Mouse (Mus musculus): ENCODE data around the gene Ypel2.
"Not testable (repeated sequence)": the region's sequence is repeated elsewhere in the genome, so short reads cannot be mapped to it uniquely, and the experiment has no call there.

Gene Ypel2

DNA sequence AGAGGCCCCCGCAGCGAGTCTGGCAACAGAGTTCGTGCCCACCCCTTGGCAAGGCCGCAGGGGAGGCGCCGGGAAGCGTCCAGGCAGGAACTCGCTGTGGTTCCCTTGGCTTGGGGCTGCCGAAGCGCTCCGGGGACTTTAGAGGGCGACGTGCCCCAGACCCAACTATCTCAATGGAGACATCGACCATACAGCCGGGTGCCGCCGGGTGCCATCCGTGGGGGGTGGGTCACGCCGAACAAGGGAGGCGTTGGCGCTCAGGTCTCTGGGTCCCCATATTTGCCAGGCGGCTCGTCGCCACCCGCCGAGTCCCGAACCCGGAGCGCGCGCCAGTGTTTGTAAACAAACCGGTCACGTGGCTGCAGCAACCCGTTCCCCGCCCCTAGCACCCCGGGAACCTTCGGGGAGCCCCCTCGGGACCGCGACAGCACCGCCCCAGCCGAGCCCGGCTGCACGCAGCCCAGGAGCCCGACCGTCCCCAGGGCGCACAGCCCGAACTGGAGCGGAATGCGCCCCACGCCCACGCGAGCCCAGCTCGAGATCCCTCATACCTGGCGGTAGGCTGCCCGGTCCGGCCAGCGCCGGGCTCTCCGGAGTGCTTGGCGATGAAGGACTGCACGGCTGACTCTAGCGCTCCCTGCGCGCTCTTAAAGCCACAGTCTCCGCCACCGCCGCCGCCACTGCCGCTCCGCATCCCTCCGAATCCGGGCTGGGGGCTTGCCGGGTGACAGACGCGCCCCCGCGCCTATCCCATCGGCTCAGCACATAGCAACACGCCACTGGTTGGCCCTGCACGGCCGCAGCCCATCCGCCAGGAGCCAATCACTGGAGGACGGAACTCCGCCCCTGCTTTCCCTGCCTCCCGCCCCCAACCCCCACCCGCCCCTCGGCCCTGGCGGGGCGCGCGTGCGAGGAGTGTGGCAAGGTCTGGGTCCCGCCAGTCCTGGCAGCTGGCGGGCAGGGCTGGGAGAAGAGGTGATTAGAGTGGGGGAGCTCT, at the start of gene Ypel2:
Gene Ypel2, minus strand, starts transcription at position 667 of the 997 bp plus-strand sequence.
- DNase-seq = peak; percentile 97 to 98

DNA sequence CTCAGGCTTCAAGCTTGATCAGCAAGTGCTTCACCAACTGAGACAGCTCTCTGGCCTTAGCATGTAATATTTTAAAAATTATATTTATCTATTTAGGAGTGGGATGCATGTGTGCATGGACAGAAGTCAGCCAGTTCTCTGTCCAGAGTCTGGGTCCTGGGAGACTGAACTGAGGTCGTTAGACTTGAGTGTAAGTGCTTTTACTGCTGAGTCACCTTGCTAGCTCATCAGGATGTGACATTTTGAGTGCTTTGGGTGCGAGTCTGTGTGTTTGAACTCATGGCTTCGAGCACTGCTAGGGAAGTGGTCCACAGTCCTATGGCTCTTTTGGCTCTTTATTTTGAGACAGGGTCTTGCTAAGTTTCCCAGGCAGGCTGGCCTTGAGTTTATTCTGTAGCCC, 49.5 kb upstream of the Ypel2 start:
- DNase-seq = no peak

DNA sequence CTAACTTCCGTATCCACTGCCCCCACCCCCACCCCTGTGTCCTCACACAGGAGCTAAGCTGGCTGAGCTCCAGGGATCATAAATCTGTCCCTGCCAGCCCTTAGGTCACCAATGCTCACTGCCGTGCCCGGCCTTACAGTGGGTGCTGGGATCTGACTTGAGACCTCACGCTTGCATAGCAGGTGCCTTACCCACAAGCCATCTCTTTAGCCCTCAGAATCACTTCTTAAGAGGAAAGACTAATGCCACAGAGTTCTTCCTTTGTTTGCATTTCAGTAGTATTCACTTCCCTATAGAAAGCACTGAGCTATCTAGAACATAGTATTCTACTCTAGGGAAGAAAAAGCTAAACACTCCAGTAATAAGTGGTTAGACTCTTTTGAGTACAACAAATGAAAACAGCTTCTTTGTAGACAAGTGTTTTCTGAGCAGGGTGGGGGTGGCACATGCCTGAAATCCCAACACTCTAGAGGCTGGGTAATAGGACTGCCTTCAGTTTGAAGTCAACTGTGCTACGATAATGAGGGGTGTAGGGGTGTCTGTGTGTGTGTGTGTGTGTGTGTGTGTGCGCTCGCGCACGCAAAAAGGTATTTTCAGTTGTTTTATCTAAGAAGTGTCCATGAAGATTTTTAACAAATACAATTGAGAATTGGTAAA, 45.9 kb upstream of the Ypel2 start:
- DNase-seq = no peak

DNA sequence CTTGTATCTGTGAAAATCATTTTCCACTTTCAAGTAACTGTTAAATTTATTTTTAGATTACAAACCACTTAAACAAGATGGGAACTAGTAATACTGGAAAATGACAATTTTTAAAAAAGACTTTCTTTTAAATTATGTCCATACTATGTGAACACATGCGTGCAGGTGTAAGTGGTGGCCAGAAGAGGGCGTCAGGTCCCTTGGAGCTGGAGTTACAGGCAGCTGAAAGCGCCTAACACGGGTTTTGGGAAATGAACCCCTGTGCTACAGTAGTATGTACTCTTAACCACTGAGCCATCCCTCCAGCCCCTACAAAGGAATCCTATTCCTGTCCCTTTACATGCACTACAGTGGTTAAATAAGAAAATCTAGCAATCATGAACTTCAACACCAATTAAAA, 42.7 kb upstream of the Ypel2 start:
- no peak for DNase-seq

DNA sequence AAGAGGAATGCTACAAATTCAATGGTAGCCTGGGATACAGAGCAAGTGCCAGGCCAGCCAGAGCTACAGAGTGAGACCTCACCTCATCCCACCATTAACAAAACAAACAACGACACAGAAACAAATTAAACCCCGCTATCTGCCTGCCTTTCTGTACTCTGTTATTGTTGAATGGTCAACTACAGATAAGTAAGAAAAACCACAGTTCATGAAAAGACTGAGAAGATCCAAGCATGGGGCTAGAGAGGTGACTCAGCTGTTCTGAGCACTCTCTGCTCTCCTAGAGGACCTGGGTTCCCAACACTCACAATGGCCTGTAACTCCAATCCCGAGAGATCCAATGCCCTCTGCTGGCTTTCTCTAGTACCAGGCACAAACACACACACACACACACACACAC, 34.7 kb upstream of the Ypel2 start:
- no peak for DNase-seq

DNA sequence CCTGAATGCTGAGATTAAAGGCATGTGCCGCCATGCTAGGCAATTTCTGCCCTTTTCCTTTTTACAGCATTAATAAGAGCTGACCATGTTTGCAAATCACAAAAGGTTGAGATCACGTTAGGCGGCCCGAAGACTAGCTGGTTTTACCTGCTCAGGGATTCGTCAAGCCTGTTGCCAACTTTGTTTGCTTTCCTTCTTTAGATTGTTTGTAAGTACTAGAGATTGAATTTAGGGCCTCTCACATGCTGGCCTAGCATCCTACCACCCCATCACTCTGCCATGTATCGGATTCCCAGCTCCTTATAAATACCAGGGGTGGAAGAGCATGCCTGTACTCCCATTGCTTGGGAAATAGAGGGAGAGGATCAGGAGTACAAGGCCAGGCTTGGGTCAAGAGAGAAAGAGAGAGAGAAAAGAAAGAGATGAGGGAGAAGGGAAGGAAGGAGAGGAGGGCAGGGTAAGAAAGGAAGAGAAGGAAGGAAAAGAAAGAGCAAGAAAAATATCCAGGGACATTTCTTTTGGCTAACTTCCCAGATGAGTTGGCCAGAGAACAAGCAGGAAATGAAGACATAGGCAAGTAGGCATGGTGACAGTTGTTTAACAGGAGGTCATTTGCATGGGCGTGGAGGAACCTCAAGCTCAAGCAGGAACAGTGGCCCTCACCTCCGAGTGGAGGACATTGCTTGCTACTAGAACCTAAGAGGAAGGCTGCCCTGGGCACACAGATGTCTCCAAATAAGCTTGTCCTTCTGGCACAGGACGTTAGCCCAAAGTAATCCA, 32.8 kb upstream of the Ypel2 start:
- no peak for DNase-seq

DNA sequence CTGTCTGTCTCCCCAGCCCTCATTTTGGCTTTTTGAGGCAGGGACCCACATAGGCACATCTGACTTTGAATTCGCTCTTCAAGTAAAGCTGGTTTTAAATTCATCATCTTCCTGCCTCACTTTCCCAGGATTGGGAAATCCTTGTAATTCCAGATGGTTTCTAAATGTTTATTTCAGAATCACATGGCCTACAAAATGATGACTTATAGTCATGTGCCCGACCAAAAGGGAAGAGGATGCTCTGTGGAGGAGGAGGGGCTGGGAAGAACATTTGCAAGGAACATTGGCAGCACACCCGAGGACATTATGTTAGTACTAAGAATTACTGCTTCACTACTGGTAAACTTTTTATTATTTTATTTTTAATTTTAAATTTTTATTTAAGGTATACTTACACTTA, 31.8 kb upstream of the Ypel2 start:
- DNase-seq = no peak

DNA sequence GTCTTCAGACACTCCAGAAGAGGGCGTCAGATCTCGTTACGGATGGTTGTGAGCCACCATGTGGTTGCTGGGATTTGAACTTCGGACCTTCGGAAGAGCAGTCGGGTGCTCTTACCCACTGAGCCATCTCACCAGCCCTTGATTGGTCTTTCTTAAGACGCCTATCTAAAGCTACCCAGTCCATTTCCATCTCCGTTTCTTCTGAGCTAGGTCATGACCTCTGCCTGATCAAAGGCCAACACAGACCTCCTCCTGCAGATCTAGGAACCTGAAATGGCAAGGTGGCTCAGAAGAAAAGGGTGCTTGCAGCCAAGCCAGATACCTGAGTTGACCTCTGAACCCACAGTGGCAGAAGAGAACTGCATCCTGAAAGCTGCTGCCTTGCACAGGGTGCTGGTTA, 29.7 kb upstream of the Ypel2 start:
- not testable (repeated sequence) for DNase-seq

DNA sequence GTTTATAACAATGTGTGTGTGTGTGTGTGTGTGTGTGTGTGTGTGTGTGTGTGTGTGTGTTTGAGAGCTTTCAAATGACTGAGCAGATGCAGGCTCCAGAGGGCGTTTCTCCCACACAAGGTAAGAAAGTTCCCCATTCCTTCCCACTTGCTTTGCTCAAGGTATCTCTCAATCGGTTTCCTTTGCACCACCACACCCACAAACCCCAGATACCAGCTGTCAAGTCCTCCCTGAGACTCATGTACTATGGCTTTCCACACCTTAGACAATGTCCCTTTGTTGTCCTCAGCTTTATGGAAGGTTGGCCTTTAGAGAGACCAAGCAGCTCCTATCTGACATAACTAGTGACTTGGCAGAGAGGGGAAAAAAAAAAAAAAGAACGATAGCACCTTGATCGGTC, 29.3 kb upstream of the Ypel2 start:
- no peak for DNase-seq

DNA sequence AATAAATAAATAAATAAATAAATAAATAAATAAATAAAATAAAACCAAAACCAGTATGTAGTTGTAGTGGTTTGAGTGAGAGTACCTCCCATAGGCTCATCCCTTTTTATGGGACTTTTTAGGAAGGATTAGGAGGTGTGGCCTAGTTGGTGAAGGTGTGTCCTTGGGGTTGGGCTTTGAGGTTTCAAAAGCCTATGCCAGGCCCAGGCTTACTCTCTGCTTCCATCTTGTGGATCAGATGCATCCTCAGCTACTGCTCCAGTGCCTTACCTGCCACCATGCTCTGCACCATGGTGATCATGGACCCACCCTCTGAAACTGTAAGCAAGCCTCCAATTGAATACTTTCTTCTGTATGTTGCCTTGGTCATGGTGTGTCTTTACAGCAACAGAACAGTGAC, 28.0 kb upstream of the Ypel2 start:
- DNase-seq = no peak

DNA sequence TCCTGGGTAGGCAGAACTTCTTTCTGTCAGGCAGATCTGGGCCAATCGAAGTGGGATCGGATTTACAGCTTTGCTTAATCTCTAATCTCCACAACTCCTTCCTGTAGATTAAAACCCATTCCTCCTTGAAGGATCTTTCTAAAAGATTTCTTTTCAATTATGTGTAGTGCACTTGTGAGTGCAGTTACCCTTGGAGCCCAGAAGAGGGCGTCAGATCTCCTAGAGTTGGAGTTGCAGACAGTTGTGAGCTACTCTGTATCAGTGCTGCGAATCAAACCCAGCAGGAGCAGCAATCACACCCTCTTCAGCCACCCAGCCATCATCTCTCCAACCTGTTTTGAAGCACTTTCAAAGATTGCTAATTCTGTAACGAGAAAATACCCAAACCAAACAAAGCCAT, 26.9 kb upstream of the Ypel2 start:
- DNase-seq = no peak

DNA sequence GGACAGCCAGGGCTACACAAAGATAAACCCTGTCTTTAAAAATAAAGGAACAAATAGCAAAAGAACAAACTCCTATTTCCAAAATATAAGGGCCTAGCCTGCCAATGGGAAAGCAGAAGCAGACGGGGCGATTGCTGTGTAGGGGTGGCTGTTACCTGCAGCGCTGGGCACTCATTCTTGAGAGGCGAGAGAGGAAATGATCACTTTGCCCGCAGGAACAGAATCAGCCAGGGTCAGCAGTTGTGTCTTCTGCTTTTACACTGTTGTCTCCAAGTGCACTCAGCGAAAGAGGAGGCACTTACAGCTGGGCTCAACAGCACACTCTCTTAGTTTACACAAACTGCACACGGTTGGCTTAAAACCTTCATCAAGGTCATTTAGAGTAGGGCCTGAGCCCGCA, 25.9 kb upstream of the Ypel2 start:
- DNase-seq = no peak

DNA sequence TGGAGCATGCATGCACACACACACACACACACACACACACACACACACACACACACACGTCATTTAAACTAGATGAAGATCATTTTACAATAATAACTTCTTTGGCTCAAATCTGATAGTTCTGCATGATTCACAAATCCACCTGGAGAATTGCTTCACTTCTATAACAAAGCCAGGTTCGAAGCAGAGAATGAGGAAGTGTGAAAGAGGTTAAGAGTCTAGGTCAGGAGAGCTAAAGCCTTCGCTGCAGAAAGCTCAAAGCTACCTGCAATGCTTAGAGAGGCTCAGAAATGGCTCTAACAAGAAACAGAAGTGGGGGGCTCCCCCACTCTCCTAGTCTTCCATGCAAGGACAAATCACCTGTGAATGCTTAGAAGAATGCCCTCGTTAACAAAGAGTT, 24.6 kb upstream of the Ypel2 start:
- no peak for DNase-seq

DNA sequence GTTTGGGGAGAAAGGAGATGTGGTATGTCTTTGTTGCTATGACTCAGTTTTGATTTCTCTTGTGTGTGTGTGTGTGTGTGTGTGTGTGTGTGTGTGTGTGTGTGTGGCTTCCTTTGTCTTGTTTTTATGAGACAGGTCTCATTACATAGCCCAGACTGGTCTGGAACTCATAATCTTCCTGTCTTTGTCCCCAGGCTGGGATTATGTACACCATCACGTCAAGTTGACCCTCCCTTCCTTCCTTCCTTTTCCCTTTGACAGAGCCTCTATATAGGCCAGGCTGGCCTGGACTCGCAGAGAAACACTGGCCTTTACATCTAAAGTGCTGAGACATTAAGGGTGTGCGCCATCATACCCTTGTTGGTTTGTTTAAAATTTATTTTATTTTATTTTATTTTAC, 22.2 kb upstream of the Ypel2 start:
- no peak for DNase-seq

DNA sequence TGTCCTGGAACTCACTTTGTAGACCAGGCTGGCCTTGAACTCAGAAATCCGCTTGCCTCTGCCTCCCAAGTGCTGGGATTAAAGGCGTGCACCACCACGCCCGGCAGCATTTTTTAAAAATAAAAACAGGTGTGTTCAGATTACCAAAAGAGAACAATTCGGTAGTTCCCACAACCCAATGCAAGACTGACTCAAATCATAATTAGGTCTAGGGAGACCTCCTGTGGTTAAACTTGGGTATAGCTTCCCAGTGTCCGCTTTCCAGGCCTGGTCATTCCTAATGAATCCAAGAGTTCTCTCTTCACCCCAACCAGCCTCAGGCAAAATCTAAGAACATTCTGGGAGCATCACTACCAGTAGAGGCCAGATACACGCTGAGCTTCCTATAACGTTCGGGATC, 17.0 kb upstream of the Ypel2 start:
- DNase-seq = no peak

DNA sequence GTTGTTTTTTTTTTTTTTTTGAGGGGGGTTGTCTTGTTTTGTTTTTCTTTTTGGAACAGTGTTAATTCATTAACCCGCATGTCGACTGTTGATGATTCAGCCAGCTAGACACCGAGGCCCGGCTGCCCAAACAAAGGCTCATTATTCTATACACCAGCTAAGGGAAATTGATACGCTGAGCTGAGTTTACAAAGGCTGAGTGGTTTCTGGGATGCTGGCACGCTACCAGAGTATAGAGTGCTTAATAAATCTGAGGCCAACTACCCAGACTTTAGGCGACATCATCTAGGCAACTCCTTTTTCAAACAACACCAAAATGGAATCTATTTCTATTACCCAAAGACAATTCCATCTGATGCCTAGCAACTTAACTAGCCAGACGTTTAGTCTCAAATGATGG, 13.9 kb upstream of the Ypel2 start:
- no peak for DNase-seq

DNA sequence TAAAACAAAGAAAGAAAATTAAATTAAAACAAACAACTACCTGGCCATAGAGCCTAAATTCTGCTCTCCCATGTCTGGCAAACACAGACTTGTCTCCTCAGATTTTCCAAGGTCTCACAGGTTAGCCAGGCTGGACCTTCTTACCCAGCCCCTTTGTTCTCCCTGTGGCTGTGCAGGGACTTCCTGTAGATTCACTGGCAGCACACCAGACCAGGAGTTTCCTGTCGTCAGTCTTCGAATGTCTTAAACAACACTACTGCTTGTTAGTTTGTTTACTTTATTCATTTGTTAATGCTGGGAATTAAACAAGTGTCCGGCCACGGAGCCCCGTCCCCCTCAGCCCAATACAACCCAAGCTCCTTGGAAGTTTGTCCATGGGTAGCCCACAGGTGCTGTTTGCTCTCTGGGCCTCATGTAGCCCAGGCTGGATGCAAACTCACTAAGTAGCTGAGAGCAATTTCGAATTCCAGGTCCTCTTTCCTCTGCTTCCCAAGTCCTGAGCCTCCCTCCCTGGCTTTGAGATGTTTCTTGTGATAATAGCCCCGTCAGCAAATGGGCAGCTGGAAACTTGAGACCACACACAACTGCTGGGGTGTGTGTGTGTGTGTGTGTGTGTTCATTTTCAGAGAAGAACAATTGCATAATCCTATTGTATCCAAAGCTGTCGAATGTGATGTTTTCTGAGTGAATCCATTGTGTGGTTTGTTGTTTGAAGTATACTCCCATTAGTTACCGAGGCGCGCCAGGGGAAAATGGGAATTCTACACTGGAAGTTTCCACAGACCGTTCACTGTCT, 11.7 kb upstream of the Ypel2 start:
- DNase-seq = no peak

DNA sequence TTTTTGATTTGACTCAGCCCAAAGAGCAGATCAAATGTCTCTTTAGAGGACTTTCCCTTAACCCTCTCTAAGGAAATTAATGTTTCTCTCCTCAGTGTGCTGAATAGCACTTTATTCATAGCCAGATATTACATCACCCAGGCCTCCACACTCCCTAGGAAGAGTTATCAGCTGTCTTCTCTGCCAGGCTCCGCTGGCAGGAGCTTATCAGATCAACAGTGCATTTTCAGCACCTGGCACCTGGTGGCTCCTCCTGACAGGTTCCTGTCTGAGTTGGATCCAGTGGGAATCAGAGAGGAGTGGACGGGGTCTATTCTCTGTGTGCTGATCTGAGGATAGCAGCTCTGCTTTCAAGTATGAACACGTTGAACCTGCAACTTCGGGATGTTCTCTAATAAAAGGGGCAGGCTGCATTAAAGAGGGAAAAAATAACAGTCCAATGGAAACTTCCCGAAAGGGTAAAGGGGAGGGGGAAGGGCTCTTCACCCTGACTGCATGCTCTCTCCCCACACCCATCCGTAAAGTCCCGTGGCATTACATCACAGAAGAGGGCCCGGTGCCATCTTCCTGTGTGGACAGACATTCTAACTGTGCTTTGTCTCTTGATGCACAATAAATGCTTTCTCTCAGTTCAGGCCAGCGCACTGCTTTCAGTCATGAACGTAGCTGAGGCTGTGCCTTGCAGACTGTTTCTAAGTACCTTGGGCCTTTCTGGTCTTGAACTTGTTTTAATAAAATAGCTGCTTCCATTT, 8.7 kb upstream of the Ypel2 start:
- no peak for DNase-seq

DNA sequence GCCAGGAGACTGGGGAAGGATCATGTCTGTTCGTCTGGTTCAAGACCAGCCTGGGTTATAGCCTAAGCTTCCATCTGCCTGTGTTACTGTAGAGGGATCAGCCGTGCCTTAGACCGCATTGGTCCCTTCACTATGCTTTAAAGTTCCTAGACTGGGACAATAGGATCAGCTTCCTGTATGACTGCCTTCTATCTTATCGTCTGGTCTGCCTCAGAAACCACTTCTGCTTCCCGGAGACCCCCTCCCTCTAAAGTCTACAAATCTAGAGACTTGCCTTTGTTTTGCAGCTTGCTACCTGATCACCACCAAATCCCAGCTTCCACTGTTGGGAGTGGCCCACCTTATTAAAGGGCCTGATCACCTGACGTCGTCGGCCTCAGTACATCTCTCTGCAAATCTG, 7.7 kb upstream of the Ypel2 start:
- no peak for DNase-seq

DNA sequence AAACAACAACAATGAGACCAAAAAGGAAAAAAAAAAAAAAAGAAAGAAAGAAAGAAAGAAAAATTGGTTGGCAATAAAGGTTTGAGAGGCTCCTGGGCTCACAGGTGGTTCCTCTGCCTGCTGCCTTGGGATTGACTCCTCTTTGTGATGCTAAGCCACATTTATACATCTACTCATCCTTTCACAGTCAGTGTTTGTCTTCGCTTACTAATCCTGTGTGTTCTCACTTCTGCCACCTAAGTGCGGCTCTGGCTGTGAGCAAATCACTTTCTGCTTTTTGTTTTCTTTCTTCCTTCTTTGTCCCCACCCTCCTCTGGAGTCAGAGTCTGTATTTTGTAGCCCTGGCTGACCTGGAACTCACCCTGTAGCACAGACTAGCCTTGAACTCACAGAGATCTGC, 2.8 kb upstream of the Ypel2 start:
- DNase-seq = no peak

DNA sequence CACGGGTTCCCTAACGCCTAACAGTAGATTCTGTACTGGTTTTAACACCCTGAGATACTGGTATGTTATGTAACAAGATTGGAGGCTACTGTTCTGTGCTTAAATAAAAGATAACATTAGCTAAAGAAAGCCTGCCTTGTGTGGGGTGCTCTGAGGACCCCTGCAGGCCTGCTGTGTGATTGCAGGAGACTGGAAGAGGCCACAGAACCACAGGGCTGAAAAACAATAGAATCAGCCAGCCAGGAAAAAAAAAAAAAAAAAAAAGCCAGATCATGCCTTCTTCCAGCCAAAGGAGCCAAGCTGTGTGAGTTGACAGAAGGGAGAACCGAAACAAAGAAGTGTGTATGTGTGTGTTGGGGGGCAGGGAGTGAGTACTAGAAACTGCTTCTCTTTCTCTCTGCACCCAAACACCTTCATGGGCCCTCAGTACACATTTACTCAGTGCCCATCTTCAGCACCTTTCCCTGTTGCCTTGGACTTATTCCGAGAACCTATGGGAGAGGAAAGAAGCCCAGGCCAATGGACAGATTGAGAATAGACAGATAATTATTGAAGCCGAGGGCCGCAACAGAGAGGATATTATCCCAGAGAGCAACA, 2.2 kb upstream of the Ypel2 start:
- peak in 1 of 2 experiments; percentile 52 for DNase-seq
